Mouse (Mus musculus): Measurements from ENCODE around the gene Cand2. TPM values are rescaled to one million over a fixed set of nuclear protein-coding genes. Genes with fewer than 3 reads are reported as not detected.
A peak's percentile ranks its signal among the peaks of the same experiment; 100 is the strongest.

Cand2 gene
- polyA plus RNA-seq, 1 experiment from 2014 or later = 0.34 TPM

- H3K27ac ChIP-seq = no peak overlapping the region
- H3K4me3 ChIP-seq (ENCODE audit: inconsistent target) = no peak overlapping the region
- H3K36me3 ChIP-seq (ENCODE audit: inconsistent target) = no peaks in the 10 kb centered on the region
- 56% methylated on average over 5 of the region's 6 CpGs for WGBS (ENCODE audit: missing documents)
- no peaks in the 10 kb centered on the region for H3K79me2 ChIP-seq (ENCODE audit: inconsistent target)
These were observed 56.7 kb downstream of the Cand2 start for GRCm38 (mm10) chr6:115830779-115831601.

- WGBS (ENCODE audit: missing documents) = 95% methylated on average over 2 of the region's 2 CpGs
- Histone ChIP-seq H3K4me3 (ENCODE audit: inconsistent target) (no peak overlapping the region), H3K36me3 (ENCODE audit: inconsistent target) (no peaks in the 10 kb centered on the region), H3K79me2 (ENCODE audit: inconsistent target) (no peaks in the 10 kb centered on the region), H3K27ac (no peak overlapping the region)
These were observed 58.0 kb downstream of the Cand2 start for GRCm38 (mm10) chr6:115832152-115832850.

GRCm38 (mm10) chr6:115833861-115834260, 59.5 kb downstream of the Cand2 start:
- Histone ChIP-seq H3K79me2 (ENCODE audit: inconsistent target) (no peaks in the 10 kb centered on the region), H3K4me3 (ENCODE audit: inconsistent target) (no peak overlapping the region), H3K27ac (no peak overlapping the region), H3K36me3 (ENCODE audit: inconsistent target) (no peaks in the 10 kb centered on the region)

- H3K4me3 ChIP-seq (ENCODE audit: inconsistent target) = no peak within 1 kb of the TSS
- WGBS (ENCODE audit: missing documents) = 20% methylated on average over 19 of the region's 19 CpGs
- peaks cover 13% of the 10 kb centered on the region; the same call in 1 of the 2 replicates for H3K36me3 ChIP-seq (ENCODE audit: inconsistent target)
- no peak within 1 kb of the TSS for H3K27ac ChIP-seq
- no peaks in the 10 kb centered on the region for H3K79me2 ChIP-seq (ENCODE audit: inconsistent target)
These were observed 63.8 kb downstream of the Cand2 start, which contains the start of gene Efcab12 for GRCm38 (mm10) chr6:115838161-115838597. Gene Efcab12, minus strand, starts transcription at chr6:115838412.

- Histone ChIP-seq H3K27ac (no peak overlapping the region), H3K36me3 (ENCODE audit: inconsistent target) (peaks cover 17% of the 10 kb centered on the region; the same call in 1 of the 2 replicates), H3K79me2 (ENCODE audit: inconsistent target) (no peaks in the 10 kb centered on the region), H3K4me3 (ENCODE audit: inconsistent target) (no peak overlapping the region)
- WGBS (ENCODE audit: missing documents) = 82% methylated on average over 5 of the region's 5 CpGs
These were observed 64.4 kb downstream of the Cand2 start for GRCm38 (mm10) chr6:115838745-115839144.

GRCm38 (mm10) chr6:115845006-115845405, 70.7 kb downstream of the Cand2 start:
- no peak overlapping the region for H3K4me3 ChIP-seq (ENCODE audit: inconsistent target)
- WGBS (ENCODE audit: missing documents) = 93% methylated on average over 4 of the region's 4 CpGs
- H3K79me2 ChIP-seq (ENCODE audit: inconsistent target) = no peaks in the 10 kb centered on the region
- H3K36me3 ChIP-seq (ENCODE audit: inconsistent target) = peaks cover 40% of the 10 kb centered on the region
- no peak overlapping the region for H3K27ac ChIP-seq

- H3K36me3 ChIP-seq (ENCODE audit: inconsistent target) = peaks cover 38% of the 10 kb centered on the region
These were observed 72.5 kb downstream of the Cand2 start for GRCm38 (mm10) chr6:115846640-115847411.

GRCm38 (mm10) chr6:115848598-115849304, 74.4 kb downstream of the Cand2 start:
- peaks cover 23% of the 10 kb centered on the region for H3K36me3 ChIP-seq (ENCODE audit: inconsistent target)
- peaks cover 22% of the 10 kb centered on the region for H3K79me2 ChIP-seq (ENCODE audit: inconsistent target)
- H3K4me3 ChIP-seq (ENCODE audit: inconsistent target) = no peak overlapping the region
- WGBS (ENCODE audit: missing documents) = 95% methylated on average over 10 of the region's 10 CpGs
- H3K27ac ChIP-seq = no peak overlapping the region

More at GRCm38 (mm10) chr6:115846640-115847411, 72.5 kb downstream of the Cand2 start:
- H3K4me3 ChIP-seq (ENCODE audit: inconsistent target) = no peak overlapping the region
- peaks cover 17% of the 10 kb centered on the region for H3K79me2 ChIP-seq (ENCODE audit: inconsistent target)
- 26% methylated on average over 4 of the region's 8 CpGs for WGBS (ENCODE audit: missing documents)
- peak overlapping the region; percentile 52 for H3K27ac ChIP-seq

GRCm38 (mm10) chr6:115852446-115853090, 78.2 kb downstream of the Cand2 start:
- Histone ChIP-seq H3K27ac (peak overlapping the region; percentile 55), H3K79me2 (ENCODE audit: inconsistent target) (peaks cover 22% of the 10 kb centered on the region), H3K36me3 (ENCODE audit: inconsistent target) (peaks cover 7% of the 10 kb centered on the region; the same call in 1 of the 2 replicates), H3K4me3 (ENCODE audit: inconsistent target) (peak overlapping the region; percentile 83)
- WGBS (ENCODE audit: missing documents) = 3% methylated on average over 20 of the region's 20 CpGs

GRCm38 (mm10) chr6:115853091-115853813, 78.9 kb downstream of the Cand2 start, which contains the start of the genes Mbd4 and Ift122:
Gene Mbd4, minus strand, starts transcription at chr6:115853371.
Gene Ift122, plus strand, starts transcription at chr6:115853470.
- peaks cover 7% of the 10 kb centered on the region; the same call in 1 of the 2 replicates for H3K36me3 ChIP-seq (ENCODE audit: inconsistent target)
- WGBS (ENCODE audit: missing documents) = under 1% methylated on average over 51 of the region's 51 CpGs
- peak within 1 kb of the TSS; percentile 83 for H3K4me3 ChIP-seq (ENCODE audit: inconsistent target)
- H3K79me2 ChIP-seq (ENCODE audit: inconsistent target) = peaks cover 22% of the 10 kb centered on the region
- H3K27ac ChIP-seq = peak within 1 kb of the TSS; percentile 55

- 59% methylated on average over 7 of the region's 7 CpGs for WGBS (ENCODE audit: missing documents)
- H3K4me3 ChIP-seq (ENCODE audit: inconsistent target) = peak overlapping the region; percentile 83
- H3K79me2 ChIP-seq (ENCODE audit: inconsistent target) = peaks cover 22% of the 10 kb centered on the region
- H3K27ac ChIP-seq = peak overlapping the region; percentile 17
- H3K36me3 ChIP-seq (ENCODE audit: inconsistent target) = peaks cover 6% of the 10 kb centered on the region; the same call in 1 of the 2 replicates
These were observed 79.6 kb downstream of the Cand2 start for GRCm38 (mm10) chr6:115853985-115854384.

- no peak overlapping the region for H3K27ac ChIP-seq
- 88% methylated on average over 1 of the region's 2 CpGs for WGBS (ENCODE audit: missing documents)
- H3K79me2 ChIP-seq (ENCODE audit: inconsistent target) = peaks cover 22% of the 10 kb centered on the region
- no peak overlapping the region for H3K4me3 ChIP-seq (ENCODE audit: inconsistent target)
- peaks cover 1% of the 10 kb centered on the region; the same call in 1 of the 2 replicates for H3K36me3 ChIP-seq (ENCODE audit: inconsistent target)
These were observed 80.1 kb downstream of the Cand2 start for GRCm38 (mm10) chr6:115854432-115854831.

Measured in macrophage (primary cell).